Mouse (Mus musculus): Measurements from ENCODE around the gene Inpp4b.

DNA sequence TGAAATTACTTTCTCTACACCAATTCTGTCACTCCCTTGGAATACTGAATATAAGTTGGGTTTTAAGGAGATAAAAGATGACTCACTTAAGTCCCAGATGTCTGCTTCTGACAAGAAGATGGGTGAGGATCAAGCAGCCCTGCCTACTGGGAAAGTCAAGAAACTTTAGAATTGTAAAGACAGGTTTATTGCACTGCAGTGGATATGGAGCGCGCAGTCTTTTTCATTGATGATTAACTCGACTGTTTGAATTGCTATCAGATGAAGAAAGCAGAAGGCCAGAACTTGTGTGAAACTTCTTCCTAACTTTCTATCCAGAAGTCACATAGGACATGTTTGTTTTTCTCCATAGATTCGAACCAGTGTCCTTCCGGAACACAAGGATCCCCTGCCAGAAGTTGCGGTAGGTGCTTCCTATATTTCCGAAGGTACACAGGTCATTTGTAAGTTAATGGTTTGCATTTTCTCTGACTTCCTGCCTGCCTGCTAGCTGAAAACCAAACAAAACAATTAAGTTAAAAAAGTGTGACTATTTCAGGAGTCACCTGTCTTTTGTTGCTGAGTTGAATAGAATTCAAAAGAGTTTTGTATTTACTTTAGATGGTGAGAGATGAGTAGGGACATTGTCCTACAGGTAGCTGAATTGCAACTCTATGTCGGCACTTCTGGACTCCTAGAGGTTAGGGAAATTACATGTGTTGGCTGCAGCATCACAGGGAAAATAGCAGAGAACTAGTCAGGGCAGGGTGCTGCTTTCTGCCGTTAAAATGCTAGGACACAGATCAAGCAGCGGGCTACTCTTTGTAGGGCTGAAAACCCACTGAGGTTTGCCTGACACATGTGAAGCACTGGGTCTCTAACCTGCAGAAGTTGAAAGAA is 502.0 kb downstream of the Inpp4b start:
- TF ChIP-seq CTCF (IDR thresholded peaks at IDR 0.05): no peak
- no peak for TF ChIP-seq POLR2A (IDR thresholded peaks at IDR 0.05; ENCODE audit: insufficient read depth, low read depth, low read length)
